Mouse (Mus musculus): Measurements from ENCODE around the gene Mogs. TPM values are rescaled to one million over a fixed set of nuclear protein-coding genes. Genes with fewer than 3 reads are reported as not detected.

Gene Mogs
- total RNA-seq, 2 experiments from 2014 or later: 9.3 to 10.3 TPM

DNA sequence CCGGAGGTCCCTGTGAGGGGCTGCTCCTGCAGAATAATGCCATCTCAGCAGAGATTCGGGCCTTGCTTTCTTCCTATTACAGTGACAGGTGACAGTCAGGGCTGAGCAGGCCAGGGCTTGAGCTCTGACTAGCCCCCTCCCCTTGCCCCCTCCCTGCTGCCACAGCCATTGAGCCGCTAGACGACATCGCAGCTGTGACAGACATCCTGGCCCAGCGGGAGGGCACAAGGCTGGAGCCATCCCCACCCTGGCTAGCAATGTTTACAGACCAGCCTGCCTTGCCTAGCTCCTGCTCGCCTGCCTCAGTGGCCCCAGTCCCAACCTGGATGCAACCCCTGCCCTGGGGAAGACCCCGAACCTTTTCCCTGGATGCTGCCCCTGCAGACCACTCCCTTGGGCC, 36.4 kb downstream of the Mogs start:
- DNase-seq: no peak

DNA sequence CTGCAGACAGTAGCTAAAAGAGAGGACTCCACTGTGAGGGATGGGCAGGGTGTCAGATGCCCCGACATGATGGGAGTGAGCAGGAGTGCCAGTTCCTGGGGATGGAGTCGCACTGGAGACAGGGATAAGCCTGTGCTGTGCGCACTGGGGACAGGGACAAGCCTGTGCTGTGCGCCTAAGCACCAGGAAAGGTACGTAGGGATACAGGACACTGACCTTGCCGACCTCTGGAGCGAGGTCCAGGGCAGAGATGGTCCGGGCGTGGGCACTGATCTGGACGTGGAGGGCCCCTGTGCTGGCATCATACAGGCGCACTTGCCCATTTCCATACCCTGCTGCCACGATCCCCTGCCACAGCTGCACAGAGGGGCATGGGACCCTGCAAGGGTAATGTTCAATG, 37.7 kb downstream of the Mogs start:
- DNase-seq: no peak

DNA sequence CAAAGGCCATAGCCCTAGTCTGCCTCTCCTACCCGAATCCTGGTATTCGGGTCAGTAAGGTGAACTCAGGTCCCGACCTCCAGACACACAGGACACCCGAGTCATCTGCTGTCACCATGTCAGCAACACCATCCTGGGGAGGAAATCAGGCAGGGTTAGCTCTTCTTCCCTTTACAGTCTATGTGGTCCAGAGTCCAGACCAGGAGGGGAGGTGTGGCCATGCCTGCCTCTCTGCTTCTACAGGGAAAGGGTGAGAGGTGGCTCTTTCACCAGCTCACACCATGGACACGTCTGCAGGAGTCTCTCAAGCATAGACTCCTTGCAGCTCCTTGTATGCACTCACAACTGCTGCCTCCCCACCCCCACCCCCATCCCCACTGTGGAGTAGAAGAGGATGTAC, 38.2 kb downstream of the Mogs start:
- DNase-seq: no peak

DNA sequence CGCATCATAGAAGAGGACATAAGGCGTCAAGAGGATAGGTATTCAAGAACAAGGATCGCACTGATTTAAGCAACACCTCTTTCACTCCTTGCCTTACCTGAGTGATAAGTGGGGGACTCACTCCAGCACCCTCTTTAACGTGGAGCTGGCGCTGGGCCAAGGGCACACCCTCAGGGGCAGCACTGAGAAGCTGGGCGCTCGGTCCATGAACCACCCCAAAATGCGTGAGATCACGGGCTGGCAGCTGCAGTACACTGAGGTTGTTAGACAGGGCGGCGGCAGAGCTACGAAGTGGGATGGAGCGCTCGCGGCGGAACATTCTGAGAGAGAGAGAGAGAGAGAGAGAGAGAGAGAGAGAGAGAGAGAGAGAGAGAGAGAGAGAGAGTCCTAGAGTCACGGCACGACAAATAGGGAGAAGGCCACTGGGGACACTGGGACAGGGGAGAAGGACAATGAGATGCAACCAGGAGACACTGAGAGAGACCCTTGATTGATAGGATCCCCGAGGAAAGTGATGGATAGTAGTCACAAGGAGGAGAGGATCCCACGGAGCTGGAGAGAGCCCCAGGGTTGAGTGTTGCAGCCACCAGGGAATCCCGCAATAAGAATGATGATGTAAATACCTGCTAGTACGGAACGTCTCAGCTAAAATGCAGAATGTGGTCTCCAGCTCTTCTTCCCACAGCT, 40.4 kb downstream of the Mogs start:
- peak in 1 of 2 experiments; percentile 28 for DNase-seq

DNA sequence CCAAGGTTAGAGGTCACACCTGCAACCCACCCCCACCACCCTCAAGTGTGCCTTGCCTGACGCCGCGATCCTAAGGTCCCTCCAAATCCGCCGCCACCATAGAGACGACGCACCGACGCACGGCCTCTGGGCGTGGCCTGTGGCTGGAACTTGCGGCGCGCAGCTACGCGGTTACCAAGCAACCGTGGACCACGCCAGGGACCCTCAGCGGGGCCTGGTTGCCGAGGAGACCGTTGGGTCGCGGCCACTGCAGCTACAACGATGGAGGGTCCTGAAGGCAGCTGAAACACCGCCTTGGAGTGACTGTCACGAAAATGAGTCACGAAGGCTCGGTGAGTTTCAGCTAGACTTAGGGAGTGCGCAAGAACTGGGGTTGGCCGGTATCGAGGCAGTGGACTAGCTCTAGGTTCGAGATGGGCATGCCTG, 41.0 kb downstream of the Mogs start, which contains the start of the genes Wdr54 and 1700003E16Rik:
Gene Wdr54 (minus strand): TSS at position 139 of the 426 bp plus-strand sequence.
Gene 1700003E16Rik (plus strand): TSS at position 146 of the 426 bp plus-strand sequence.
- peak; percentile 66 to 79 for DNase-seq

DNA sequence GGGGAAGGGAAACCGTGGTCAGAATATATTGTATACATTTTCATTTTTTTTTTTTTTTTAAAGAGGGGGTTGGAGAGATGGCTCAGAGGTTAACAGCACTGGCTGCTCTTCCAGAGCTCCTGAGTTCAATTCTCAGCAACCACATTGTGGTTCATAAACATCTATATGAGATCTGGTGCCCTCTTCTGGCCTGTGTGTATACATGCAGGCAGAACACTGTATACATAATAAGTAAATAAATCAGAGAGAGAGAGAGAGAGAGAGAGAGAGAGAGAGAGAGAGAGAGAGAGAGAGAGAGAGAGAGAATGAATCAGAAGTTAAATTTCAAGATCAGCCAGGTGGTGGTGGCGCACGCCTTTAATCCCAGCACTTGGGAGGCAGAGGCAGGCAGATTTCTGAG, 44.2 kb downstream of the Mogs start:
- peak; percentile 33 to 60 for DNase-seq

DNA sequence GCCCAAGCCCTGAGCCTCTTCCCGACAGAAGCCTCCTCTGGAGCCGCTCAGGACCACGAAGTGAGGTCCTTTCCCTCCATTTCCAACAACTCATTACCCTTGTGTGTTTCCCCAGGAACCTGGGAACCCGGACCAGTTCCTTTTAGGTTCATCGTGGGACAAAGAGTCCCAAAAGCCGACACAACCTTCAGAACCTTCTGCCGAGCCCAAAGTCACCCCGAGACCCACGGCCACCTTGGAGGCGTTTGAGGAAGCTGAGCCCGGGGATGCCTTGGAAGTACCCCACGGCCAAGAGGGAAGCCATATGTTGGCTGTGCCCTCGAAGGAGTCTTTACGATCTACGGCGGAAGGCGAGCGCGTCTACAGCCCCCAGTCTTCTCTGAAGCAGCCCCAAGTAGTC, 46.1 kb downstream of the Mogs start:
- no peak for DNase-seq

DNA sequence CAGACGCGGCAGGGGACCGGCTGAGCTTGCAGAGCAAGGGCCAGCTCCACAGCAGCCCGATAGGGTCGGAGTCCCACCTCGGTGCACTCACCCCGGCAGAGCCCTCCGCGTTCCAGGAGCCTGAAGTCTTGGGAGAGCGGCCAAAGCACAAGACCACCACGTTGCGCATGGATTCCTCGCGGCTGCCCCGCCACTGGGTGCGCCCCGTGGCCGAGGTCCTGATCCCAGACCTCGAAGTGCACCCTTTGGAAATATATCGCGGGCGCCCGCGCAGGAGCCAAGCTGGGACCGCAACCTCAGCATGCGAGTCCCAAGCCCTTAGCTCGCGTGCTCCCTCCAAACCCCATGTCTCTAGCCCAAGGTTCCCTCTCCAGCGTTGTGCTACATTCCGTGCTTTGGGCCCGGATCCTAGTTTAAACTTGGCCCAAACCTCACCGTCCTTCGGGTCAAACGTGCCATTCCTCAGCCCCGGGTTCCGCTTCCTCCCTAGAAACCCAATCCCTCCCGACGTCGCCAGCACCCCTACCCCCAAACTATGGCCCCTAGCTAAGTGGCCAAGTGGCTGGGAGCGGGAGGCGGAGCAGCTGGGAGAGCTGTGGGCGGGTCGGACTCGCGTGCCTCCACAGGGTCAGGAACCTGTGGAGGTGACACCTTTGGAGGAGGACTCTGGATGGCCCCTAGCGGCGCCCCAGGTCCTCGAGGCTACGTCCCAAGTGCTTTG, 46.8 kb downstream of the Mogs start:
- peak; percentile 57 to 62 for DNase-seq

DNA sequence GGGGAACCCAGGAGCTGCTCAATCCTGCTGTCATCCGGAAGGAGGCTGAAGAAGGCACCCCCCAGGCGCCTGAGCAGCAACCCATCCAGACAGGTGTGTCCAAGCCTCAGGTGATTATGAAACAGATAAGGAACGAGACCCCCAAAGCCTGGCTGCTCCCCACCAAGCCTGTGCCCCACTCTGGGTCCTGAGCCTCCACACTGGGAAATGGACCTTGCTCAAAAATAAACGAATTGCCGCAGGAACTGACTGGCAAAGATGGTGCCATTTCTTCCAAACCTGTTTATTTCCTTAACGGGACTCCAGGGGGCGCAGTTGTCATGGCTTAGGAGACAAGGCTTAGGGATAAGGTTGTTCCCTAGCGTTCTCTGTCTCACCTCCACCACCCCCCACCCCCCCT, 47.4 kb downstream of the Mogs start:
- peak; percentile 44 to 71 for DNase-seq

DNA sequence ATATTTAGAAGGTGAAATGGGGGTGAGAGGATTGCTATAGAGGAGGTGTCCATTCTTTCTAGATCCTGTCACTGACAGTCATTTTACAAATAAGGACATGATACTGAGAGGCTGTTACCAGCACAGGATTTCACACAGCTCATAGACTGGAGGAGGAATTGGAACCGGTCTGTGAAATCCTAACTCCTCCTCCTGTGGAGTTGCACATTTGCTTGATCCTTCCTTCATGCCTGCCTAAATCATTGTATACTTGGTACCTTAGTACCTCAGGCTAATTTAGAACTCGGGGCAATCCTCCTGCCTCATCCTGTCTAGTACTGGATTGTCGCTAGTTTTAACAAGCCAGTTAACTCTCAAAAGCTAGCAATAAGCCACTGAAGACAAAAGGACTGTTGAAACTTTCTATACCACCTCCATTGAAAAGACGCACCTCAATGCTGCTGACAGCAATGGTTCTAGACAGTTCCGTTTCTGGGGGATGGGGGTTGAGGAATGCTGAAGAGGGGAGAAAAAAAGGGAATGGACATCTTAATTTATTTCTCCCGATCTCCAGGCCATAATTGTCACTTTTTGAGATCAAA, 49.8 kb downstream of the Mogs start:
- DNase-seq: no peak

DNA sequence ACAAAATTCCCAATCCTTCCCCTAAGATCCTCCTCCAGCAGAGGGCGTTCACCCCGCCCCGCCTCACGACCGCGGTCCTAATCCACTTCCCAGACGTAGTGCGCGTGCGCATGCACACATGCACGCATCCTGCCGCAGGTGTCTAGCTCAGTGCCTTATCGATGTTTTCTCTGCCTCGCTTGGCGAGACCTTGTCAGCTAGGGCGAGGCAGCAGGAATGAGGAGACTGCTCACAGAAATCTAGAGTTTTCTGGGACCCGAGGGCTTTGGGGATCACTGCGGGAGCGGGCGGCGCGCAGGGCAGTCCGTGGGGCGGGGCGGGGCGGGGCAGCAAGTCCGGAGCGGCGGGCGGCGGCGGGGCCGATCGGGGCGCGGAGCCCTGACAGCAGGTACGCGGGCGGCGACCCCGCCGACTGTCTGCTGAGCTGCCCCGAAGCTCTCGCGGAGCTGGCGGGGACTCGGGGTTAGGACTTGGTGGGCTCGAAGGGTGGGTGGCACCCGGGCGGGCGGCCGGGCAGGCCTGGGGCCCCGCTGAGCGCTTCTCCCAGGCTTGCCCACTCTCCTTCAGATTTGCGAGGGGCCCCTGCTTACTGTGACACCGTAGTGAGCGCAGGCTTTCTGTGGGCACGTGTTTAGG, 50.4 kb downstream of the Mogs start, which contains the start of gene Dctn1:
Gene Dctn1 (plus strand): TSS at position 314 of the 636 bp plus-strand sequence.
- peak; percentile 96 to 98 for DNase-seq

DNA sequence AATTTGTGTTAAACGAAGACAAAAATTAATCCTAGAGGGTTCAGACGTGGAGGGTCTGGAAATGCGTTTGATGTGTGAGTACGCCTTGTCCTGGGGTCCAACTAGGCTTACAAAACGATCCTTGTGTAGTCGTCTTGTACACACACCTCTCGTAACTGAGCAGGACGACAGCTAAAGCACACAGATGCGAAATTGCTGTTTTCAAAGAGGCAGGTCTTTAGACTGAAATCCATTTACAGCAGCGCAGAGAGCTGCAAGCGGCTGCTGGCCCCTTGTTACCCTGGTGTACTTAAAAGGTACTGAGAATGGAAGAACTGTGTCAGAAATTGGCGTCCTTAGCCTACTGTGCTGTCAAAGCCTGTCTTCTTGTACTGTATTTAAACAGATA, 50.9 kb downstream of the Mogs start:
- no peak for DNase-seq

Small RNA genes lying within 50 kb of the gene (microRNA-seq; reads per million reads assigned to microRNA genes)
- 0 reads per million in 2 experiments for gene Mir3470a

Other genes starting within 250 kb of the Mogs start
- gene Sema4f, start 175.7 kb upstream of the Mogs start, total RNA-seq (2021): under 1 TPM; 0.12 to 0.15 TPM
- gene M1ap, start 168.6 kb upstream of the Mogs start, total RNA-seq (2021): under 1 TPM in 1 of 2 experiments, not detected in 1; 0.36 TPM
- 1 to 10 TPM; 2.7 to 4.7 TPM for gene Dok1, start 82.0 kb upstream of the Mogs start, total RNA-seq (2021)
- 1 to 10 TPM; 1.7 to 2.3 TPM for gene Loxl3, start 81.3 kb upstream of the Mogs start, total RNA-seq (2021)
- gene Aup1, start 61.0 kb upstream of the Mogs start, total RNA-seq (2021): 10 to 100 TPM; 76.3 to 77.2 TPM
- gene Htra2, start 60.2 kb upstream of the Mogs start, total RNA-seq (2021): 10 to 100 TPM; 31.2 to 32.7 TPM
- under 1 TPM; 0.20 to 0.87 TPM for gene Dqx1, start 57.7 kb upstream of the Mogs start, total RNA-seq (2021)
- not detected for gene Tlx2, start 45.2 kb upstream of the Mogs start, total RNA-seq (2021)
- 1 to 10 TPM; 7.4 to 9.6 TPM for gene Pcgf1, start 37.6 kb upstream of the Mogs start, total RNA-seq (2021)
- 1 to 10 TPM; 1.3 to 1.5 TPM for gene Lbx2, start 29.1 kb upstream of the Mogs start, total RNA-seq (2021)
- gene Ccdc142, start 13.9 kb upstream of the Mogs start, total RNA-seq (2021): 1 to 10 TPM; 1.3 to 1.5 TPM
- 1 to 10 TPM in 1 of 2 experiments, under 1 TPM in 1; 0.89 to 1.2 TPM for gene Gm42688, start 13.9 kb upstream of the Mogs start, total RNA-seq (2021)
- 100 to 1,000 TPM; 124 to 135 TPM for gene Mrpl53, start 6.5 kb upstream of the Mogs start, total RNA-seq (2021)
- gene Wbp1, start 6.1 kb downstream of the Mogs start, total RNA-seq (2021): 10 to 100 TPM; 68.8 to 74.6 TPM
- gene Ino80b, start 9.9 kb downstream of the Mogs start, total RNA-seq (2021): 10 to 100 TPM; 11.9 to 15.7 TPM
- 1 to 10 TPM; 3.5 to 5.9 TPM for gene Rtkn, start 20.0 kb downstream of the Mogs start, total RNA-seq (2021)
- gene Wdr54, start 40.9 kb downstream of the Mogs start, total RNA-seq (2021): 1 to 10 TPM; 1.6 to 1.8 TPM
- gene 1700003E16Rik, start 40.9 kb downstream of the Mogs start, total RNA-seq (2021): under 1 TPM; 0.12 to 0.18 TPM
- 100 to 1,000 TPM; 130 to 133 TPM for gene Dctn1, start 50.4 kb downstream of the Mogs start, total RNA-seq (2021)
- gene Slc4a5, start 104.3 kb downstream of the Mogs start, total RNA-seq (2021): under 1 TPM in 1 of 2 experiments, not detected in 1; 0.08 TPM
- 1 to 10 TPM; 2.3 to 3.8 TPM for gene Mthfd2, start 210.4 kb downstream of the Mogs start, total RNA-seq (2021)
- gene Mob1a, start 210.5 kb downstream of the Mogs start, total RNA-seq (2021): 10 to 100 TPM; 23.8 to 26.6 TPM
- 100 to 1,000 TPM; 388 to 397 TPM for gene Bola3, start 233.7 kb downstream of the Mogs start, total RNA-seq (2021)